Mouse (Mus musculus) layer of hippocampus, postnatal 25 days (tissue): ENCODE results near the gene Asb16. TPM values are rescaled to one million over a fixed set of nuclear protein-coding genes. Genes with fewer than 3 reads are reported as not detected.
"Not testable (repeated sequence)": the region's sequence is repeated elsewhere in the genome, so short reads cannot be mapped to it uniquely, and the experiment has no call there.

Experiments used
- DNase-seq, 2 experiments: peaks; one replicate each; pipeline ENCODE4 v3.0.0; 2022; ENCODE audit warnings: mixed read lengths in 2 of 2, low spot score in 1 of 2; ENCODE audit errors: extremely low spot score in 1 of 2
- total RNA-seq, 2 experiments: library from RNA; stranded (reverse); gene quantifications; 2 replicates each; pipeline ENCODE4 v1.2.3; 2021

Gene Asb16
- total RNA-seq, 2 experiments from 2014 or later: 0.70 to 1.1 TPM

- no peak for DNase-seq
Observed at GRCm38 (mm10) chr11:102241246-102241645, 27.3 kb upstream of the Asb16 start.

- DNase-seq: no peak
Observed at GRCm38 (mm10) chr11:102241874-102242273, 26.7 kb upstream of the Asb16 start.

GRCm38 (mm10) chr11:102244926-102245449 is 23.6 kb upstream of the Asb16 start:
- DNase-seq: peak; percentile 44 to 60

DNA sequence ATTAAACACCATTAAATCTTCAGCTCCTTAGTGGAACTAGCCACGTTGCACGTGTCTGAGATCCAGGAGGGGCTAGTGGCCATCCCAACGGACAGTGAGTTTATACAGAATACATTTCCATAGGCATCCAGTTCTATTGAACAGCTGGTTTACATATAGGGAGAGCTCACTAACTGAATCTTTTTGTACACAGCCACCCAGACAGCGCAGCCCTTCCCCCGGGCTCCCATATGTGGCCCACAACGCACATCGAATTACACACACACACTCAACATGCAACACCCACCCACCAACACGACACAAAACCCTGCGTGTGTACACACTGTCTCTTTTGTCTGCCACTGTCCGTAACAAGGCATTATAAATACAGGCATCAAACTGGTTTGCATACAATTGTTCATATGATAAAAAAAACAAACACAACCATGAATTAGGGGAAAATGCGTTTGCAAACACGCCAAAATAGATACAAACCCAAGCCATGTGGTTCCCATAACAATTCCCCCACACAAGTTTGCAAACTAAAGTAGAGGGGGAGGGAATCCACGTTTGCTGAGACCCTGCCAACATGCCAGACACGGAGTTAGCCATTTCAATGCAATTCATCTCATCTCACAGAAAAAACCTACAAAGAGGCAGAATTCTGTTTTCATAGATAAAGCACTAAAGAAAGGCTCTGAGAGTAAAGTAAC is 22.8 kb upstream of the Asb16 start:
- no peak for DNase-seq

- no peak for DNase-seq
Observed at GRCm38 (mm10) chr11:102246273-102246635, 22.3 kb upstream of the Asb16 start.

DNA sequence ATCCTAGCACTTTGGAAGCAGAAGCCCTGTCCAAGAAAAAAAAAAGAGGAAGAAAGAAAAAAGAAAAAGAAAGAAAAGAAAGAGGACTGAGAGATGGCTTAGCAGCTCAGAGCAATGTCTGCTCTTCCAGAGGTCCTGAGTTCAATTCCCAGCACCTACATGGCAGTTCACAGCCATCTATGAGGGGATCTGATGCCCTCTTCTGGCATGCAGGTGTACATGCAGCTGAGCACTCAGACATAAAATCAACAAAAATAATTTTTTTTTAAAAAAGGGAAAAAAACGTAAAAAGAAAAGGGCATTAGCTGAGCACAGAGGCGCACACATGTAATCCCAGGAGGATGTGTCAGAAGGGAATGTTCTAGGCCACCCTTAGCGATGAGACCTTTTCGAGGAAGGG is 21.7 kb upstream of the Asb16 start:
- no peak for DNase-seq

DNA sequence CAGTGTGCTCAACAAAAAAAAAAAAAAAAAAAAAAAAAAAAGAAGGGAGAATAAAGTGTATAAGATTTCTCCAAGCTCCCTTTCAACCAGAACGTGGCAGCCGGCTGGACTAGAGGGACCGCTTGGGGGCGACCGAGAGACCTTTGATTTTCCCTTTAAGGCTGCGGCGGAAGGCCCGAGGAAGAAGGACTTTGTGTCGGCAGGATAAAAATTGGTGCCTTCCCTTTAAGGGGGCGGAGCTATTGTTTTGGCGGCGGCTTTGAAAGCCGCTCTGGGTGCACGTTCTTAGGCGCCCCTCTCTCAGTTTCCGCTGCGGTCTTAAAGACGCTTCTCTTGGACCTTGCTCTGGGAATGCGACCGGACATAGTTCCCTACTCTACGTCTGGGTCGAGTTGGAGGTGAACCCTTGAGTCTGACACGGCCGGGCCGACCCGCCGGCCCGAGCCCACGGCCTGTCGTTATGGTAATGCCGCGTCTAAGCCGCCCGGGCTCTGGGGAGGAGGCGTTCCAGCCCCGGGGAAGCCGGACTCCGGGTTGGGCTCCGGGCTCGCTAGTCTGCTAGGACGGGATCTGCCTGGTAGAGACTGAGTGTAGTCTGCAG is 19.8 kb upstream of the Asb16 start, which contains the start of gene BC030867:
BC030867 (plus strand) TSS at position 253 of the 601 bp plus-strand sequence.
- DNase-seq: peak; percentile 90 to 99

DNA sequence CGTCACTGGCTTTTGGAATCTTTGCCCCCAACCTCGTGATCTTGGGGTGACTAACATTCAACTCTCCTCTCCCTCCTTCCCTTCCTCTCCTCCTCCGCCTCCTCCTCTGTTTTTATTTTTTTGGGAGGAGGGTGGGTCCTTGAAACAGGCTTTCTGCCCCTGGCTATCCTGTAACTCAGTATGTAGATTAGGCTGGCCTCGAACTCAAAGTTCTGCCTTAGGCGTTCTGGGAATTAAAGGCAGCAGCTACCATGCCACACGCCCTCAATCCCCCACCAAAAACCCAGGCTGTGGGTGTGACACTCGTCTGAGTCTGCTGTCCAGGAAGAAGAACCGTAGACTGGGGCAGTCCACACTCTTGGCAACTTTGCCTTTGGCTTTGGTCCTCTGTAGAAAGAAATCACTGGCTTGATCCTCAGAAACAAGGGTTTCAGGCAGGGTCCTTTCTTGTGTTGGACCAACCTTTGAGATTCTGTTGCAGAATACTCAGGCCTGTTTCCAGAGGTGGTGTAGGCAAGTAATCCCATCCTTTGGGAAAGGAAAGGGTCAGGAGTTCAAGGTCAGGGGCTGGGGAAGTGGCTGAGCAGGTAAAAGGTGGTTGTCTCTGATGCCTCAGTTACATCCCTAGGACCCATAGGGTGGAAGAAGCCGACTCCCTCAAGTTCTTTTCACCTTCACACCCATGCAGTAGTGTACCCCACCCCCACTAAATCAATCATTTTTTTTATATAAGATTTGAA is 19.0 kb upstream of the Asb16 start:
- no peak for DNase-seq

DNA sequence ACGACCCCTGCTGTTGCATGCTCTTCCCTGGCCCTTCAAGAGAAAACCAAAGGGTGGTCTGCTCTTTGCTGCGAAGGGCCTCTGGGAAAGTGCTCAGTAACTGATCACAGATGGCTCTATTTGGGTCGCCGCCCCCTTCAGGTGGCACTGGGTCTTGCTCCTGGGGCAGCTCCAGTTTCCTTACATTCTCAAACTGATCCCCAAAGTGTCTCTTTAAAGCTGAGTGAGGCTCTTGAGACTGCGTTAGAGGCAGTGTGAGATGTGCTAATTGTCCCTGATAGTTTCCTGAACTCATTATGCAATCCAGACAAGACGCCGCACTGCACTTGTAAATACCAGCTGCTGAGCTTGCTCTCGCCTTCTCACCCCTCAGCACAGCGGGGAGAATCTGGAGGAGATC is 11.0 kb upstream of the Asb16 start:
- DNase-seq: no peak

GRCm38 (mm10) chr11:102258095-102258494 is 10.4 kb upstream of the Asb16 start:
- no peak for DNase-seq

GRCm38 (mm10) chr11:102258521-102258920 is 10.0 kb upstream of the Asb16 start:
- no peak for DNase-seq

- DNase-seq: no peak
Observed at GRCm38 (mm10) chr11:102263211-102263610, 5.3 kb upstream of the Asb16 start.

- no peak for DNase-seq
Observed at GRCm38 (mm10) chr11:102265816-102266215, 2.7 kb upstream of the Asb16 start.

DNA sequence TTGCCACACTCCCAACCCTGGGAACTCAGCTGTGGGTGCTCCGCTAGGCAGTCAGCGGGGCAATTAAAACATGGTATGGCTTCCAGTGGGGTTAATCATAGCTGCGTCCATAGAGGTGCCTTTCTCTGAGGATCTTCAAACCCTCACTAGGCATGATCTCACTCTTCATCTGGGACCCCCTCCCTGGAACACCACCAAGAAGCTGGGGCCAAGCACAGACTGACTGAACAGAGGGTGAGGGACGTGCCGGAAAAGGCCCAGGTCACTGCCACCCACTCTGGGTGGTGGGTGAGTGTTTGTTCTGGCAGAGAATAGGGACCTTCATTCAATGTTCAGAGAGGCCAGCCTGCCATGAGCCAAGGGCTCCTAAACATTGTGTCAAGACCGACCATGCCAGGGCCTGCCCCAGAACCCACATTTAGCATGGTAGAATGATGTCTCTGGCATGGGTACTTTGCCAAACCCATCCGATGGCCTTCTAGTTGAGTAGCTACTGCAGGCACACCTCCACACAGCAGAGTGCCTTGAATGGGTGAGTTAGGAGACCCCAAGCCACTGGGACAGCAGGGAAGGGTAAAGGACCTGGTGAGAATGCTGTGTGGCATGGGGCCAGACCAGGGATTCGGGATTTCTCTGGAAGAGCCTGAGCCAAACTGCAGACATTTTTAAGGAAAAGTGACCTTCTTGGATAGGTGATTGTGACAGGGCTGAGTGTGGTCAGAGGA is 1.8 kb upstream of the Asb16 start:
- no peak for DNase-seq

- peak; percentile 42 to 63 for DNase-seq
Observed at GRCm38 (mm10) chr11:102267480-102267879, 1.1 kb upstream of the Asb16 start.

DNA sequence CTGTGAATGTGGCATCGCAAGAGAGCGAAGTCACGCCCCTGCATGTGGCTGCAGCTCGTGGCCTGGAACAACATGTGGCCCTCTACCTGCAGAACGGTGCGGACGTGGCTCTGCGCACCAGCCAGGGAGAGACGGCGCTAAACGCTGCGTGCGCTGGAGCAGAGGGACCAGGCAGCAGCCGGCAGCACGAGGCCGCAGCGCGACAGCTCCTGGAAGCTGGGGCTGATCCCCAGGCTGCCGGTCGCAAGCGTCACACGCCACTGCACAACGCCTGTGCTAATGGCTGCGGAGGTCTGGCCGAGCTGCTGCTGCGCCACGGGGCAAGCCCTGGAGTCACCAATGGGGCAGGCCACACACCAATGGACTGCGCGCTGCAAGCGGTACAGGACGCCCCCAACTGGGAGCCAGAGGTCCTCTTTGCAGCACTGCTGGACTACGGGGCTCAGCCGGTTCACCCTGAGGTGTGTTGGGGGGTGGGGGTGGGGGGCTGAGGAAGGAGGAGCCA is 7.9 kb downstream of the Asb16 start:
- peak in 1 of 2 experiments; percentile 18 for DNase-seq

- no peak for DNase-seq
Observed at GRCm38 (mm10) chr11:102277754-102278153, 9.2 kb downstream of the Asb16 start.

DNA sequence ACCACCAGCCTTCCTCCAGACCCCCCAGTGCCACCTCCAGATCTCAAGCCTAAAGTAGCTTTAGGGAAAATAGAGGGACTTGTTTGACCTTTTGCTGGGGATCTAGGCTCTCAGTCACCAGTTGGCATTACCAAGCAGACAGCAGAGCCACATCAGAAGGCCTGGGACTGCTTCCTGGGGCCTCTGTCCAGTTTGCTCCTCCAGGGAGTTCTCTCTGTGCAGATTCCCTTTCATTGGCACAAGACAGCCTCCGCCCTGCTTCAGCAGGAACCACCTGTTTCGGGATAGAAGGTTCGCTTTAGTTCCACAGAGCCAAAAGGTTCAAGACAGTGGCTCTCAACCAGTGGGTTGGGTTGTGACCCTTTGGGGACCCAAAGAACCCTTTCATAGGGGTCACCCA is 11.1 kb downstream of the Asb16 start:
- no peak for DNase-seq

- not testable (repeated sequence) for DNase-seq
Observed at GRCm38 (mm10) chr11:102280267-102280666, 11.7 kb downstream of the Asb16 start.

DNA sequence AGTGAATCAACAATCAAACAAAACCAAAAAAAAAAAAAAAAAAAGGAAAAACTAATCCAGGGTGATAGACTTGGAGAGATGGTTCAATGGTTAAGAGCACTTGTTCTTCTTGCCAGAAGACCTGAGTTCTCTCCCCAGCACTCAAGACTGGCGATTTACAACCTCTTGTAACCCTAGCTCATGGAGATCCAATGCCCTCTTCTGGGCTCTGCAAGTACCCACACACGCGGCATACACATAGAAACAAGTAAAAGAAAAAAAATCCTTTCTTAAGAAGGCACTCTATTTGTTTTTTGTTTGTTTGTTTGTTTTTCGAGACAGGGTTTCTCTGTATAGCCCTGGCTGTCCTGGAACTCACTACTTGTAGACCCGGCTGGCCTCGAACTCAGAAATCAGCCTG is 15.4 kb downstream of the Asb16 start:
- no peak for DNase-seq
